Mouse (Mus musculus) lung, postnatal 0 days (tissue): ENCODE data around the gene Cul4a.

Experiments
- CTCF ChIP-seq: IDR thresholded peaks from 2 replicates; pipeline ENCODE4 v1.5.1; 2016; ENCODE audit warnings: antibody characterized with exemption, mild to moderate bottlenecking
- EP300 ChIP-seq: IDR thresholded peaks from 2 replicates; pipeline ENCODE4 v1.6.1; 2016; ENCODE audit warnings: antibody characterized with exemption, mild to moderate bottlenecking, control low read depth

- TF ChIP-seq CTCF, result no peak
- no peak for TF ChIP-seq EP300
Observed at GRCm38 (mm10) chr8:13060441-13061150, 44.8 kb upstream of the Cul4a start, which contains the start of gene Proz.
